Mouse (Mus musculus): ENCODE data around the gene Tnrc6c.

- TF ChIP-seq CTCF (IDR thresholded peaks at IDR 0.05) (no peak), POLR2A (IDR thresholded peaks at IDR 0.05; ENCODE audit: insufficient read depth, low read depth, low read length) (no peak)
These were observed 17.5 kb downstream of the Tnrc6c start for GRCm38 (mm10) chr11:117671626-117672025.

Measured in heart, adult 2 months (tissue).